Mouse (Mus musculus): ENCODE measurements around the gene Vmn1r70.

Gene Vmn1r70

DNA sequence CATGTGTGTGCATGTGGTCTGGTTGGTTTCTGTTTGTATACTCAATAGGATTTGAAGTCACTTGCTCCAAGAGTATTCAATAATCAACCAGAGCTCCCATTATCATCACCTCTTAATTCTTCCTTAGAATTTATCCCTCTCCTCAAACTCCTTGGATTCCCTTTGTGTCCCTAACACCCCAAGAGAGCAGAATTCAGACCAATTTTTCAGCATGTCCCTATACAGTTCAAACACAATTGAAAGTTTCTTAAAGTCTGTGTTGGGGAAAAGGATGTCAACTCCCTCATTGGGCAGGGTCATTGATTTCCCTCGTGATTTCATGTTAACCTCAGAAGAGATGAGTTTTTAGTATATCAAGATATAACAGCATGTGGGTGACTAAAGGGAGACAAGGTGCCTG lies at the start of gene Vmn1r70:
Vmn1r70 (plus strand) TSS at position 301 of the 400 bp plus-strand sequence.
- no peak for DNase-seq

DNA sequence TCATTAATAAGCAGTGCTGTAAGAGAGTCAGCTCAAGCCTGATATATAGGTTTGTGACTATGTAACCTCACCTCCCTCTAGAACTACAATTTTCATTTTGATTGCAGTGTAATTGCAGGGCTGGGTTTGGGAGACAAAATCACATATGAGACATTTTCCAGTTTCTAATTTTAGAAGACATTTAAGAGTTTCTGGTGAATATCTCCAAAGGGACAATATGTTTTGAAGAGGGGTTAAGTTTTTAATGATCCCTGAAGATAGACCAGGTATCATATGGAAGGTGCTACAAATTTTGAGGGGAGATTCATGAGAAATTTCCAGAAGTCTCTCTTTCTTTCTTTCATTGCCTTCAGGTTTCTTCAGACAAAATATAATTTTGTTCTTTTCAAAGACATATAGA lies 17.8 kb upstream of the Vmn1r70 start, which contains the start of gene Vmn1r69:
Vmn1r69 (minus strand) TSS at position 101 of the 400 bp plus-strand sequence.
- DNase-seq: no peak
